Mouse (Mus musculus): ENCODE measurements around the gene Slc39a11.

Slc39a11 gene

GRCm38 (mm10) chr11:113631862-113632261 lies 18.0 kb downstream of the Slc39a11 start:
- no peak for DNase-seq

DNA sequence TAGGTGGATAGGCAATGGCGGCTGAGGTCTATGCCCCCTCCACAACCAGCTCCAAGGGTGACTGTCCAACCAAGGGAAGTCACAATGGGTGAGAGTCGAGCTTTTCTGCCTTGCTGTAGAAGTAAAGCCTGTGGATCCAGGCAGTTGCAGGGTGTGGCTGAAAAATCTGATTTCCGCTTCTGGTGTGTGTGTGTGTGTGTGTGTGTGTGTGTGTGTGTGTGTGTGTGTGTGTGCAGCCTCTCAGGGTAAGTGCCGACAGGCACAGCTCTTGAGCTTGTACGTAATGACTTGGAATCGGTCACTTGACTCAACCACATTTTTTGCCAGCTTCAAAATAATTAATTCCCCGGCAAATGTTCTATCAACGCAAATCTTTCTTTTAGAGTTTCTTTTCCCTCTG lies 18.6 kb downstream of the Slc39a11 start:
- peak; percentile 16 for DNase-seq

- DNase-seq = no peak
These were observed 19.2 kb downstream of the Slc39a11 start for GRCm38 (mm10) chr11:113630642-113631041.

DNA sequence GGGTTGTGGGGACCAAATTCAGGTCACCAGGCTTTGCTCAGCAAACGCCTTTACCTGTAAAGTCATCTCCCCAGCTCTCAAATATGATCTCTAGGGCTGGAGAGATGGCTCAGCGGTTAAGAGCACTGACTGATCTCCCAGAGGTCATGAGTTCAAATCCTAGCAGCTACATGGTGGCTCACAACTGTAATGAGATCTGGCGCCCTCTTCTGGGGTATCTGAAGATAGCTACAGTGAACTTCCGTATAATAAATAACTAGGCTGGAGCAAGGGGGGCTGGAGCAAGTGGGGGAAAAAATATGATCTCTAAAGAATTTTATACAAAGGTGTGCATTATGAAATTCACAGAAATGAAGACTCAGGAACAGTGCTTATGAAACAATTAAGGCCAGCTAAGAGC lies 22.1 kb downstream of the Slc39a11 start:
- peak; percentile 33 for DNase-seq

- DNase-seq = peak; percentile 22
These were observed 24.4 kb downstream of the Slc39a11 start for GRCm38 (mm10) chr11:113625437-113625836.

DNA sequence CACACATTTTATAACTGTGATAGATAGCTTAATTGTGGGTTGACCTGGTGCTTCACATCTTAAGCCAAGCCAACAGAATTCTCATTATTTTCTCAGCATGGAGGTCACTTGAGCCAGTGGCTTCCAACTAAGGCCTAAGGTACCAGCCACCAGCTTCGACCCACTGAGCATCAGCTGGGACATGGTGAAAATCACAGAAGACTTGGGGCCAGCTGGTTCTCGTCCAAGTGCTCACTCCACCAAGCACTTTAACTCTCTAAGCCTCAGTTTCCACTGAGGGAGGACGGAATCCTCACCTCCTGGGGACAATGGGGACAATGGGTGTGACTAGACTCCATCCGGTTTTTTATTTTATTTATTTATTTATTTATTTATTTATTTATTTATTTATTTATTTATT lies 27.9 kb downstream of the Slc39a11 start:
- no peak for DNase-seq

GRCm38 (mm10) chr11:113621001-113621400 lies 28.9 kb downstream of the Slc39a11 start:
- no peak for DNase-seq

- no peak for DNase-seq
These were observed 30.3 kb downstream of the Slc39a11 start for GRCm38 (mm10) chr11:113619420-113620080.

DNA sequence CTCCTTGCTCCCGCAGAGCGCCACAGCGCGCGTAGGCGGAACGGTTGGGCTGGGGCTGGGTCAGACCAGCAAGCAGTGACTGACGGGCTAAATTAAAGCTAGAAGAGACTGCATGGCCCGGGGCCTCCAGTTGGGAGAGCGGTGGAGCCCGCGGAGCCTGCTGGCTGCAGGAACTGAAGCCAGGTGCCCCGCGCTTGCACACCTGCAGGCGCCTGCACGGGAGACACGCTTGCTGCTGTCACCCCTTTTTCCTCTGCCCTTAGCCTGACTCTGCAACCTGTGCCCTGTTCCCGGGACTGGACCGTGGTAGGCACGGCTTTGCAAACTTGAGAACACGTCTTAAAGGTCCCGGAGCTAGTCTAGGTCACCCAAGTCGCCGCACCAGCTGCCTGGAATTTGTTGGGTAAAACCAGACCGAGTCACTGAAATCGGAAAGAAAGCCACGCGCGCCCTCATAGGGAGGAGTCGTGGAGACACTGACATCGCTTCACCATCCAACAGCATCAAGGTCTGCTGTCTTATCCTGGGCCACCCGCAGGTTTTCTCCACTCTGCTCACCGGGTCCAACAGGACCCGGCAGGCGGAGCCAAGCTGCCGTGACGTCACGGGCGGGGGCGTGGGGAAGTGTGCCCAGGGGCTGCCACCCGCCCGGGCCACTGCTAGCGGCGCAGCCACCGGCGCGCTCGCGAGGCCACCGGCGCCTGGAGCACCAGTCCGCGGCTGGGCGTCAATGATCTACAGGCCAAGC lies 31.0 kb downstream of the Slc39a11 start, which contains the start of gene Sstr2:
Sstr2 (plus strand) TSS at position 671 of the 748 bp plus-strand sequence.
- peak; percentile 81 for DNase-seq

DNA sequence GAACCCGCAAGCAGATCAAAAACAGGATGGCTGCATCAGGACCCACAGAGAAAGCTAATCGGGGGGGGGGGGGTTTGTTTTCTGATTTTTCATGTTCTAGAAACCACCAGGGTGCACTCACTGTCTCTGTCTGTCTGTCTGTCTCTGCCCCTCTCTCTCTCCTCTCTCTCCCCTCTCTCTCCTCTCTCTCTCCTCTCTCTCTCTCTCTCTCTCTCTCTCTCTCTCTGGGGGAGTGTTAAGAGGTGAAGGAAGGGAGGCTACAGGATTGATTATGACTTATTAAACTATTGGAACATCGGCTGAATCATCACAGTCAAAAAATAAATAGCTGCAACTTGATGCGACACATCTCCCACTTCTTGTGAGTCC lies 31.6 kb downstream of the Slc39a11 start:
- no peak for DNase-seq

DNA sequence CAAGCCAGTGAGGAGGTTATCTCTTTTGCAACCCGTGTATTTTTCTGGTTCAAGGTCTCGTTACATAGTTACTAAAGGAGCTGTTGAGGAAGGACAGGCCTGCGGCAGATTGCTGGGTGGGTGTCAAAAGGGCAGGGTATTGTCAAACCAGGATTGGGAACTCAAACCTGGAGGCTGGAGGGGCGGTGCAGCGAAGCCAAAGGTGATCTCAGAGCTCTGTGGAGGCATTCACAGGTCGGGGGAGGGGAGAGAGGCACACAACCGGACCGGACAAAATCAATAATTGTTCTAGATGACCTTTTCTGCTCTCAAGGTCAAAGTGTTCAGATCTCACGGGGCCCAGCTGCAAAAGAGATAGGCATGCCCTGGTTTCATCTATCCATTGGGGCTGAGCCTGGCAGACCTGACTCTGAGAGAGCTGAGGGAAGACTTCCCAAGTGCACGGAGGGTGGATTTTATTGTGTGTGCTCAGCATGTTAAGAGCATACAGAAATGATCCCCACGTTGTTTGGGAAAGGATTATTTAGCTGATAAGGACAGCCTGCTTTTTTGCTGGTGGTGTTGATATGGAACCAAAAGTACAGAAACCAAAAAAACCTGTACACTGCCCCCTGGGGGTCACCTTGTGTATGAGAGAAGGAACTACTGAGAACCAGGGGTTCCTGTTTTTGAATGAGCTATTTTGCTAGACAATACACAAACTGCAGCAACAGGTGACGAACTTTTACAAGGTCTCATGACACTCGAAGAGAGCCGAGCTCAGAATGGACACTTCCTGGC lies 32.6 kb downstream of the Slc39a11 start:
- peak; percentile 83 for DNase-seq

DNA sequence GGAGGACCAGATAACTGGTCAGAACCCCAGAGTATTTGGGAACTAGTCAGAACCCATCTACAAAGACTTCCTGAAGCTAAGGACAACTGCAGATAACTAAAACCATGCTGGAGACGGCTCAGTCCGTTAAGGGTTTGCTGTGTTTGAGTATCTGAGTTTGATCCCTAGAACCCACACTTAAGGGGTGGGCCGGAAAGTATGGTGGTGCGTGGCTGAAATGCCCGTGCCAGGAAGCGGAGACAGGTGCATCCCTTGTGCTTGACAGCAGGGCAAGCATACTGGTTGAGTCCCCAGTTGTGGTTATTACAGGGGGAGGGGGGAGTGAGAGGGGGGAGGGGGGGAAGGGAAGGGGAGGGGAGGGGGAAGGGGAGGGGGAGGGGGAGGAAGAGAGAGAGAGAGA lies 35.4 kb downstream of the Slc39a11 start:
- DNase-seq = no peak

DNA sequence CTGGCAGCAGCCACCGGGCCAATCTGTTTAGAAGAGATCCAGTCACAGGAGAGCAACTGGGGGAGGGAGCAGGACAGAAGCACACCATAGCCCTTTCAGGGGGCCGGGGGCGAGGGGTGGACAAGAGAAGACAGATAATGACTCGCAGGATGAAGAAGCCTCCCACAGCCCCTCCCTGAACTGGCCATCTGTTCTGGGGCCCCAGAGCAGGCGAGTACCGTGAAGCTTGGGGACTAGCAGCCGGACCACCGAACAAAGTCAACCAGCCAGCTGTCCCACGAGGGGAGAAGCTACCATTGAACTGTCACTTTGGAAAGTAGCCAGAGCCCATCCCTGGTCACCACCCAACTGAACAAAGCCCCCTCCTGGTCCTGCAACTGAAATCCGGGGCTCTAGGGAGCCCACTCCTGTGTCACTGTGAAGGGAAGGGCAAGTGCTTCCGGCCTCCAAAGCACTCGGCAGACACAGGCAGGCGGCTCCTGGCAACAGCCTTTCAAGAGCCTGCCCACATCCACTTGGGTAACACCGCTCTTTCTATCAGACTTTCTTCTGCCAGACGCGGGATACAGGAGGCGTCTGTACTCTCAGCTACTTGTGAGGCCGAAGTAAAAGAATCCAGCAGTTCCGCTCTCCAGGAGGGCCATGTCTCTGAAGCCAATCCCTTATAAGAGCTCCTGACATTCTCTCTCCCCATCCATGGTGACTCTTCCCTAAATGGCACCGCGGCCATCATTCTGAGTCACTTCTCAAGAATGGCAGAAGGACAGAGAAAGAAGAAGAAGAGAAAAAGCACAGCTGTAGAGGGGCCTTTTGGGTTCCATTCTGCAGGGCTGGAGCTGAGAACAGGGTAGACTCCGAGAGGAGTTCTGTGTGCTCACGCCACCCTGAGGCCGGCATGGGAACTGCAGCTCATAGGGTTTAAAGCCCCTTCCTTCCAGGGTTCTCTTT lies 37.9 kb downstream of the Slc39a11 start:
- DNase-seq = peak; percentile 62

DNA sequence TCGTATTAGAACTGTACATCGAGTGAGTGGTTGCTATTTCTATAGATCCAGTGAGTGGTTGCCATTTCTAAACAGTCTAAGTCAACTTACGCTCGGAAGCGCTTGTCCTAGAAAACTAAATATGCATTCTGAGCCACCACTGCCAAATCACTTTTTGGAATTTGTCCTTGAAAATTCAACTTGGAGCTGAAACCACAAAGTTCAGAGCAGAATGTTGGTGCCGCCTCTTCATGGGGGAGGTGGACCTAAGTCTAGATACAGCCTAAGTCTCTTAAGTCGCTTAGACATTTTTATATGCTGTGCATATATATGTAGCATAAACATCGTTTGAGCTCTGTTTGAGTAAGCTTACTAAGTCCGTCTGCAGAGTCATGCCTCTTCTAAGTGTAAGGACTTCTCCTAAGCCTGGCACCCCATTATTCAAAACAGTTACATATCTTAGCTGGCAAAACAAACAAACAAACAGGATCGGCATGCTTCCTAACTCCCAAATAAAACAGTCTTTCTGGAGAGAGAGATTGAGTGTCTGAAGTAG lies 38.7 kb downstream of the Slc39a11 start:
- DNase-seq = no peak

DNA sequence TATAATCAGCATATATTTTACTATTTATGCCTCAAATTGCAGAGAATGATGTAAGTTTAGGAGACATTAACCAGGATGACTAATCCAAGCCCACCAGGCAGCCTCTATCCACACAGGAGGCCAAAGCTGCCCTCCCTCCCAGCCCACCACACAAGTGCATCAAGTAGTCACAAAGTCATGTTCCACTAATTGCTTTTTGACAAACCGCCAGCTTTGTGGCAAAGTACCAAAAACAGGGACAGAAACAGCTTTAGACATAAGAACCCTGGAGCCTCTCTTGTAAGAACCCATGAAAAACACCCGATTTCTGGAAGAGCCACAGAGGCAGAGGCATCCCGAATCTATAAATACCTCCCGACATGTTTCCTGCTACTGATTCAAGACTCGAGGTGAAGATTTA lies 39.6 kb downstream of the Slc39a11 start:
- peak; percentile 38 for DNase-seq

- no peak for DNase-seq
These were observed 40.3 kb downstream of the Slc39a11 start for GRCm38 (mm10) chr11:113609581-113609980.

DNA sequence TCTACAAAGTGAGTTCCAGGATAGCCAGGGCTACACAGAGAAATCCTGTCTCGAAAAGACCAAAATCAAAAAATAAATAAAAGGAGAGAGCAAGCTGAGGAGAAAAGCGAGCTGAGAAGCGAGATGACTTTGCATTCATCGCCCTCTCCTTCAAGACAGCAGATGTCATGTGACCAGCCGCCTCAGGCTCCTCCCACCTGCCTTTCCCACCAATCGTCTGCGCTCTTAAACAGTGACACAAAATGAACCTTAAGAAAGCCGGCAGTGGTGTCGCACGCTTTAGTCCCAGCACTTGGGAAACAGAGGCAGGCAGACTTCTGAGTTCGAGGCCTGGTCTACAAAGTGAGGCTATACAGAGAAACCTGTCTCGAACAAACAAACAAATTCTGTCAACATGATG lies 42.3 kb downstream of the Slc39a11 start:
- no peak for DNase-seq

DNA sequence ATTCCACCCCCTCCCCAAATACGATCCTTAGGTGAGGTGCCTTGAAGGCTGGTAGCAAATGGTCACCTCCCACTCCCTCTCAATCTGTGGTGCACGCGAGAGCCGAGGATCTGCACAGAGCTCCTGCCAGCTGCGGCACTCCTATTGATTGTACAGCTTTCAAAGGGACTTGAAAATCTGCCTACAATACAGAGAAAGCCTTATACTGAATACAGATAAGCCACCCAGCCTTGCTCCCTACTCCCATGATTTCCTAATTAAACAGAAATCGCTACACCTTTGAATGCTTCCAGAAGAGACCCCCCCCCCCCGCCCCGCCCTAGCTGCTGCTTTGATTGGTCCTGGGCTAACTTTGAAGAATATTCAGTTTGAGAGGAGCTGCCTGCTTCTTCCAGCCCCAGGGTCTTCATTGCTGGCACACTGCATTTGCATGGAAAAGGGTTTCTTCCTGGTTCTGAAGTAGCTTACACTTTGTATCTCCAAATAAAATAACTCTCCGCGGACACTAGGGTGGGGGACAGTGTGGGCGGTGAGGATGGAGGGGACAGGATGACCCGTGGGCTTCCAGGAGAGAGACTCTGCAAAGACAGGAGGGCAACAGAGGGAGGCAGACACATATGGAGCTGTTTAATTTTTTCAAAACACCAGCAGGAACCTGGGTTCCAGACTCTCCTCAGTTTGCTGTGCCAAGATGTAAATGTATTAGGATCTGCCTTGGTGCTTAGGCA lies 48.1 kb downstream of the Slc39a11 start:
- DNase-seq = no peak

GRCm38 (mm10) chr11:113600526-113601245 lies 49.2 kb downstream of the Slc39a11 start:
- no peak for DNase-seq

- DNase-seq = no peak
These were observed 52.2 kb downstream of the Slc39a11 start for GRCm38 (mm10) chr11:113597632-113598031.

DNA sequence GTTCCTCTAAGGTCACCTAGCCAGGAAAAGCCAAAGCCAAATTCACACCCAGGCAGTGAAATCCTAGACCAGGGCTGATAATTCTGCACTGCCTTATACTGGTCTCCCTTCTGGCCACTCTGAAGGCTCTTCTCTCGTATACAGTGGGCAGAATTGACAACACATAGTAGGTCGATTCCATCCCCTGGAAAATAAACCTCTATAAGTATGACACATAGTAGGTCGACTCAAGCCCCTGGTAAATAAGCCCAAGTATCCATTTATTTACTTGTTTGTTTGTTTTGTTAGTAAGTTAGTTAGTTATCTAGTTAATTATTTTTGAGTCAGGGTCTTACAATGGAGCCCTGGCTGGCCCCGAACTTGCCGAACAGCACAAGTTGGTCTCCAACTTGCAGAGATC lies 54.7 kb downstream of the Slc39a11 start:
- DNase-seq = no peak

Data from lung, postnatal 14 days (tissue).